Mouse (Mus musculus): Measurements from ENCODE around the gene Tlr13.

The Tlr13 gene

DNA sequence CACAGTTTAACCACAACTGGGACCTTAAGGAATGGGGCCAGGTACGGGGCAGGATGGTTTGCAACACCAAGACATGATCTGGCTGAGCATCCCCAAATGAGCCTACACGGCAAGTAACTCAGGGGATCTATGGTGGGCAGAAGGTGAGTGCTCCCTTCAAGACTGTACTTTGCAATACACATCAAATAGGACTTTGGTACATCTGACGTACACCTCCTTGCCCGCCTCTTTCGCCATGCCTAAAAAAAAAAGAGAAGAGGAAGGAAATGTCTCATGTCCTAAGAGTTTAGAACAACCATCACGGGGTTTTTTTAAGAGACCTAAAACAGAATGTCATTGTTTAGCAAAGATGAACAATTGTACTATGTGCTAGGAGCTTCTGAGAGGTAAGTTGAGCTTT is at the start of gene Tlr13:
Tlr13 (plus strand) TSS at position 269 of the 400 bp plus-strand sequence.
- no peak for DNase-seq

DNA sequence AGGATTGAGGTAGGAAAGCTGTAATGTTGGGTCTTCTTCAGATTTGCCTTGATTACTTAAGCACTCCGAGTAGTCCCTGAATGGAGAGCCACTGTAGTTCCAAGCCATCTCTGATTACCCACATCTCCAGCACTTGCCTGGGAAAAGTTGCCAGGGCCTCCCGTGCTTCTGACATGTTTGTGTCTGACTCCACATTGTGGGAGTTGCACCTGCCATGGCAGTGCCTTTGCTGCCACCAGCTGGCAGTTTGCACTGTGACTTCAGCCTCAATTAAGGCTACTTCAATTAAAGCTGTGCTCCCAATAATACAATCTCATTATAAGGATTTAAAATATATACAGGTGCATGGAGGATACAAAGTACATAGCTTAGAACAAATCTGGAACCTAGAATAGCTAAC is 37.5 kb upstream of the Tlr13 start:
- peak; percentile 7 for DNase-seq

DNA sequence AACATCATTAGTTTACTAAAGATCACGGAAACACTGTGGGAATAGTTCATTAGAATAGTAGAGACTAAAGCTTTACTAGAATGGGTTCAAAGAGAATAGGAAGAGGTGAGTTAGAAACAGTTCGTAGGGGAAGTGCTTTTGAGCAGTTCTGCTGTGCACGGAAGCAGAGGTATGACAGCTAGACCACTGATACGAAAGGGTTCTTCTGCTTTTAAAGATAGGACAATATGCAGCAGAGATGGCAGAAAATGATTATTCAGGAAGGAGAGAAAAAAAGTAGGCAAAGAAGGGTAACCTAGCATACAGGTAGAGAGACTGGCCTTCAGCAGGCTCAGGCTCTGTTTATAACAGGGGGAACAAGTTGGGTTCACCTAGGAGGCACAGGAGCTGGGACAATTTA is 29.1 kb upstream of the Tlr13 start:
- DNase-seq = no peak

DNA sequence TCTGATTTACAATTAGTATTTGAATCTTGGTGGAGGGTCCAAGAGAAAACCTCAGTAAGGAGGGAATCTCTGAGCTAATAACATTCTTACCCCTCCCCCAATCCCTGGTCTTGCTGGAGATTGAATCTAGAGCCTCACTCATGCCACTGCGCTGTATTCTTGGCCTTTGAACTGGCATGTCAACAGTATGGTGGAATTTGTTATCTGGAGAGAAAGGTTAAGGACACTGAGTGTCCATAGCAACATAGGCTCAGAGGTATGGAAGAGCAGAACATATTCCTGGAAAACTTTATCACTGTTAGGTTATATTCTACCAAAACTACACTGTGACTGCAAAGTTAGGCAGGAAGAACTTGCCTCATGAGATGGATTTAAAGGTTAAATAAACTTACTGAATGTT is 28.3 kb upstream of the Tlr13 start:
- no peak for DNase-seq

DNA sequence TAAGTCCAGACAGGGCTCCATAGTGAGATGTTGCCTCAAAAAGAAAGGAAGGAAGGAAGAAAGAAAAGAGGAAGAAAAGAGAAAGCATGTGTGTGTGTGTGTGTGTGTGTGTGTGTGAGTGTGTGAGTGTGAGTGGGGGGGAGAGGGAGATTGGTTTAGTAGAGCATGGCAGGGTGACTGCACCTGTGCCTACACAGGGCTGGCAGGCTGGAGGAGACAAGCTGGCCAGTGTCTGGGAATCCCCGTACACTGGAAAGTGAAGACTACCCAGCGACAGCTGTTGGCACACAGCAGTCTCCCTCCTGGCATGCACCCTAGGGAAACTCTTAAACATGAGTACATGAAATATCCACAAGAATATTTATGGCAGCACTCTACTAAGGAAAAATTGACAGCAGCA is 20.2 kb upstream of the Tlr13 start:
- DNase-seq = no peak

DNA sequence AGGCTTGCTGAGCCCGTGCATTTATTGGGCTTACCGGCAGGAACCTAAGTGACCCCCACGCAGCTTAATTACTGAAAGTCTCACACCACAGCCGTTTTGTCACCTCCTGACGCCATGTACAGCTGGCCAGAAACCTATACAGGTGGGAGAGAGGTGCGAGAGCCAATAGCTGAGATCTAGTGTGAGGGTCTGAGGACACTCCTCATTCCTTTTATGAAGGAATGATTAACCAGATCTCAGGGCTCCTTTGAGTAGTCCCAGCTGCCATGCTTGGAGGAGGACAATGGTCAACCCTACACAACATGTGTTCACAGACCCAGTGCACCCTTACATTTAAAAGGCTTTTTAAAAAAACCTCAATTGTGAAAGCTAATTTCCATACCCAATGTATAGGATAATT is 14.7 kb upstream of the Tlr13 start:
- DNase-seq = no peak

DNA sequence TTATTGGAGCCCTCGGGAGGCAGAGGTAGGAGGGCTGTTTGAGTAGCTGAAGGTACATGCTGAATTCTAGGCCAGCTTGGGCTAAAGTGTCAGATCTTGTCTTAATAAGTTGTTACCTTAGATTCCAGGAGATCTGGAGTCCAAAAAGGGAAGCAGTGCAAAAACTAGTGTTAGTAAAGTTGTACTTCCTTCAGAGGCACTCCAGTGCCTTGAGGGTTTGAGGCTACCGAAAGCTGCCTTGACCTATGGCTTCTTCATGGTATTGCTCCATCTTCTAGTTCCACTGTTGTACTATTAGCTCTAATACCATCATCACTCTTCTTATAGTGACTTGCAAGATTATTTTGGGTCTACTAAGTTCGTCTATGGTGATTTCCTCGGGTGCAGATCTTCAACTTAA is 13.1 kb upstream of the Tlr13 start:
- DNase-seq = no peak

DNA sequence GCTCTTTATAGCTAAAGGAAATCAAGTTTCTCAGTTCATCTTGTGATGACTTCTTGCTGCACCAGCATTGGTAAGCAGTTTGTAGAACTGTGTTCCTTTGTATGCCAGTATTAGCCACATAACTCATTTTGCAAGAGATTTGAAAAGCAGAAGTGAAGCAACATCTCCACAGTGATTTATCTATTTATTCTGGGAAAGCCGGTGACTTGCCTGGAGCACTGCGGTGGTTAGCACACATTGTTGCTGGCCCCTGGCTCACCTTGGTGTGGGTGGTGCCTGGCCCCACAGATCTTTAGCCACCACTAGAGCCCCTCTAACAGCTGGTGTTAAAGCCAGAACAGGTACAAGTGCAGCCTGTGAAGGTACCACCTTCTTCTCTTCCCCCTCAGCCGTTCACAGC is 8.1 kb upstream of the Tlr13 start:
- no peak for DNase-seq

DNA sequence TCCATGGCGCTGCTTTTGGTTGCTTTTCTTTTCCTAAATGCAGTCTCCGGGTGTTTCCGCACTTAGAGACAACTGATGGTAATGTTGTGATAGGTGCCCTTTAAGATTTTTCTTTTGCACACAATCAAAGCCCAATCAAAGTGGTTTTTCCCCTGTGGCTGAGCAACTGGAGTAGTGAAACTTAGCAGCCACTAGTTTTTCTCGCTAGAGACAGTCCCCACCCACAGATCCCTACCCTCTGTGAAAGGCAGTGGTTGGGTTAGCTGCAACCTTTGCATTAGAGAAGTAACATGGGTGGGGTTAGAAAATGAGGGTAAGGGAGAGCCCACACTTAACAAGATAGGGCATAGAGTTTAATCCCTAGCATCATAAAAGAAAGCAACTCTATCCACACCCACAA is 7.5 kb upstream of the Tlr13 start:
- no peak for DNase-seq

DNA sequence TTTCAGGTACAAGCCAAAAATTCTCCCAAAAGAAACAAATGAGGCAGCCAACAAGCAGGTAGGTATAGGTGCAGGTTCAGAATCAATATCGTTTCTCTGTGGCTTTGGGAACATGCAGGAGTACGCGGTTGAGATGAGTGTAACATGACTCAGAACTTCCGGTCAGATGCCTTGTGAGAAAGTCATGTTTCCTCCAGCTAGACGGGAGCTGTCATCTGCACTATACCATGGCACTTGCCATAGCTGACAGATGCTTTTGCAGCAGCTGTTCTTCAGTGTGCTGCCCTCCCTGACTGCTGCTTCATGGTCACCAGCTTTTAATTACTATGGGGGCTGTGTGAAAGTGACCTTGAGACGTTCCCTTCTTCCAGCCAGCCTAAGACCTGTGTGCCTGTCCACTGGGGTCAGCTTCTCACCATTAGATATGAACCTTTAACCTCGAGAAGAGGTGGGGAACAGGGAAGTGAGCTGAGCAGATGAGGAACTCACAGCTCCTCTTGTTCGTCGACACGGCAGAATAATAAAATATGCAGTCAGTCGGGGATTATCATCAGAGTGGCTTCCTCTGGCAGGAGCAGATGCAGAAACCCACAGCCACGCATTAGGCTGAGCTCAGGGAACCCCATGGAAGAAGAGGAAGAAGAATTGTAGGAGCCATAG is 7.0 kb upstream of the Tlr13 start:
- DNase-seq = no peak

DNA sequence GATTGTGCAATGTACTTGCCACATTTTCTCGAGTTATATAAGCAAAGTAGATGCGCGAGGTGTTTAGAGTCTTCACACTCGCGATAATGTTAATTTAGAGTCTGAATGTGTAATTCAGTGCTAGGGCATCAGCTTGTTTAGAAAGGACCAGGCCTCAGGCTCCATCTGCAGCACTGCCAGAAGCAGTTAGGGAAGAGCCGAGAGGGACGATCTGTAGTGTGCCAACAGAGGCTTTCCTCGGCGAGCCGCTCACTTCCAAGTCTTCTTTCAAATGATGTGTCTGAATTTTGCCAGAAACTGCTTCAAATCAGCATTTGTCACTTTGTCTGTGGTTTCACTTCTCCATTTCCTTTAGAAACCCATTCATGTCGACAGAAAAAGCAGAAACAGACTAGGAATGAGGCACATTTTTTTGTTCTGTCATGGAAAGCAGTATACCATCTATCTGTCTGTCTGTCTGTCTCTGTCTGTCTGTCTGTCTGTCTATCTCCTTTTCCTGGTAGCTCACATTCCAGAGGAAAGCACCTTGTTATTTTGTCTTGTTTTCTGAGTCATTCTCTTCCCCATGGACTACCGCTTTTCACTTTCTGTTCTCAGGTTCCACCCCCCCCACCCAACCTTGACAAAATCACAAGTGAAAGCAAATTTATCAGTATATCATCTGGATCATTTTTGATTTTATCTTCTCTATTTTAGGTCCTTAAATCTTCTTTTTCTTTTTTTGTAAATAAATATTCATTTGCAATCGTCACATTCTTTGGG is 3.5 kb upstream of the Tlr13 start:
- DNase-seq = no peak

DNA sequence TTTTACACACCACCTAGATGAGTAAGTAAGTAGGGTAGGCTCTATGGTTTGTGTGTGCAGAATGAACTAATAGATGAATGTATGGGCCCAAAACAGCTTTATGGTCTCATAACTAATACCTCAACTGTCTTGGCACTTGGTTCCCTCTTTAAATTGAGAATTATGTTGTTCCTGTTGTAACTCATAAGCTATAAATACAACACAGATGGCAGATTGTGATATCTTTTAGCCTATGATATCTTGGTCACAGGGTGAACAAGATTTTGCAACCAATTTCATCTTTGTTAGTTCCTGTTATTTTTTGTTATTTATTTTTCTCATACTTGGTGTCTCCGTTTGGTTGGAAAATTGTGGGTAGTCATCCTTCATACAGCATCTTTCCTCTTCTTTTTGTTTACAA is 5.2 kb downstream of the Tlr13 start:
- DNase-seq = no peak

DNA sequence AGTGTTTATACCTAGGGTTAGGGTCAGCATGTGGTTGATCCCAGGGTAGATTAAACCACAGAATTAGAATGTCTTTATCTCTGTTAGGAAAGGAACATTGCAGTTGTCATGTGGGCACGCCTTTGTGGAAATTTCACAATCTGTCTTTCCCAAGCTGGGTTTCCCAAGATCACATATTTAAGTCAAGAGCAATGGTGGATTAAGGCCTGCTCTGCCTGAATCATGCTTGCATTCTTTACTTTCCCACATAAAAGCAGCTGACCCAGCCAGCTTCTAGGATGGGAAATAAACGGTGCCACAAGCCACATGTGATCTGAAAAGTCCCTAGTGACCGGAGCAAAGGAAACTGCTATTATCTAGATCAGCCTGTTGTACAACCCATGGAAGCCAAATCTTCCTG is 6.5 kb downstream of the Tlr13 start:
- no peak for DNase-seq

DNA sequence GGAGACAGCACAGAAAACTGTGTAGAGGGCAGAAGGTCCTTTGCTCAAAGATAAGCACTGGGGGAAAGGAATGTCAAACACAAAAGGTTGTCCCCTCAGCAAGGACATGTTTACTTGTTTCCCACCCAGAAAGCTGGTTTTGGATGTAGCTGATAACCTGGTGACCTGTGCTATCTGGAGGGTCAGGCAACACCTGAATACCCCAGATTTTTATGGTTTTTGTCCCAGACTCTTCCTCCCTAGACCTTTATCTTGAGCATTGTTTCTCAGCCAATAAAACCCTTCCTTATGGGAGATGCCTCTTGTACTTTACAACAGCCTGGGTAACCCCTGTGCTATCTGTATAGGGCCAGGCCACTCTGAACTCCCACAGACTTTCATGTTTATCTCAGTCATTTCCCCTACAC is 11.2 kb downstream of the Tlr13 start:
- no peak for DNase-seq

DNA sequence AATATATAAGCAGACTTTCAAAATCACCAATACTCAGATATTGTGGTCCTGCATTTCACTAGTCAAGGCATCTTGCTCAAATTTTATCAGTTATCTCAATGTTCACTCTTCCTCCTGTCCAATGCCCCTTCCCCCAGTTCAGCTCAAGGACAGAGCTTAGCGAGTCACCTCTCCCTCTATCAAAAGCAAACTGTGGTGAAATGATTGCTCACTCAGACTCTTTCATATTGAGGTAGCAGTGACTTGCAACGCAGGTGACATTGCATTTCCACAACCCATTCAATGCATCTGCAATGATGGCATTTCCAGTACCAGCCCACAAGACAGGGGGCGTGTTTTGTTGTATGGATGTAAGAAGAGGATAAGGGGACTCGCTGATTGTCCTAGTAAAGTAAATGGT is 12.9 kb downstream of the Tlr13 start:
- no peak for DNase-seq

DNA sequence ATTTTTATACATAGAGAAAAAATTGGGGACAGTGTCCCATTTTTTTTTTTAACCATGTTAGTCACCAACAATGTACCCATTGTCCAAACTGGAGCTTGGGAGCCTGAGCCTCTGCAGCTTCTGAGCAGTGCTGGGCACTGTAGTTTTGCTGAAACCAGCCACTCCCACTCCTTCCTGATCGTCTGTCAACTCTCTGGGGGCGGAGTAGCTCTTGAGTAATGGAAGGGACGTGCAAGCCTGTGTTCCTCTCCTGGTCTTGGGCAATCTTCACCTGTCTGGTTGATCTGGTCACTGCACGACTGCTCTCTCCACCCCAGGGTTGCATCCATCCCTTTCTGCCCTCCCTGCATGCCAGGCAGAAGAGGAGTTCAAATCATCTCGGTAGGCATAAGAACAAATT is 21.0 kb downstream of the Tlr13 start:
- DNase-seq = no peak

DNA sequence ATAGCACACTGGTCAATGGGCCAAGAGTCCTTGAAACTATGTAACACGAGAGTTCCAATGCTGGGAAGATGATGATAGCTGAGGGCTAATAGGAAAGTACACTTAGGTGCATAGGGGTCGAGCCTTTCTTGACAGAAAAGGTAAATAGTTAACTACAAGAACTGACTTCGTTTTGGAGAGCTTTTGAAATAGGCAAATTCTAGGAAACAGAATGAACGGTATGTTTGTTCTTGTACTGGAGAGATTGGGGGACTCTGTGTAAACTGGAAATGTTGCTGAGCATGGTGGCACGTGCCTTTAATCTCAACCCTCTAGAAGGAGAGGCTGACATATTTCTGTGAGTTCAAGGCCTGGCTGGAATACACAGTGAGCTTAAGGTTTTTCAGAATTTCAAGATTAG is 21.6 kb downstream of the Tlr13 start:
- DNase-seq = no peak

DNA sequence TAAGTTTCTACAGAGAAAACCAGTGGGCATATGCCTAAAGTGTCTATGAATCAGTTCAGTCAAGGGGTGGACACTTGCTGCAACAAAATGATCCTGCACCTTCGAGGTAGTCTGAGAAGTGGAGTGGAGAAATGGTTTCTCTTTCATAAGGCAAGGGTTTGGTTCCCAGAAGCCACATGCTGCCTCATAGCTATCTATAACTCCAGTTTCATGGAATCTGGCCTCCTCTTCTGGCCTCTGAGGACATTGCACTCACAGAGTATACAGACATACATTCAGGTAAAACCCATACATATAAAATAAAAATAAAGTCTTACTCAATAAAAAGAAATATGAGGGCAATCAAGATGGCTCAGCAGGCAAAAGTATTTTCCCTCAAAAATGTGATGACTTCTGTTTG is 22.1 kb downstream of the Tlr13 start:
- no peak for DNase-seq

DNA sequence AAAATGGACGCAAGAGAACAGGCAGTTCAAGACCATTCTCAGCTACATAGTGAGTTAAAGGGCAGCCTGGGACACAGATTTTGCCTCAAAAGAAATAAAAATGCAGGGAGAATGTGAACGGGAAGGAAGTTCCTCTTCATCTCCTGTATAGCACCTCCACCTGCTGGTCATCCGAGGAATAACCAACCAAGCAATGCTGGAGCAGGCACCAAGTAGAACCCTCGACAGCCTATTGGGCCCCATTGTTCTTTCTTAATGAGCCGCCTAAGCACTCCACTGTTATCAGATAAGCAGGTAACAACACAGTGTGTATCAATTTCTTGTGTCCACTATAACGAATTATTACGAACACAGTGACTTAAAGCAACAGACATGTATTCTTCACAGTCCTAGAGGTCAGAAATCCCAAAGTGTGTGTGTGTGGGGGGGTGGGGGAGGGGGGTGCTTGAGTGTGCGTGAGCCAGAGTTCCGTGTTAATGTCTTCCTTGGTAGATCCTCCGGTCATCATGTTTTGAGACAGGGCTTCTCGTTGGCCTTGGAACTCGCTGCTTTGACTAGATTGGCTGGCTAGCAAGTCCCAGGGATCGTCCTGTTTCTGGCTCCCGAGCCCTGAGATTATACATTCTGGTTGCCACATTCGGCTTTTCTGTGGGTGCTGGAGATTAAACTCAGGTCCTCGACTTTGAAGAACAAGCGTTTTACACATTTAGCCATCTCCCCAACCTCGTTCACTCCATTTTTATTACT is 28.3 kb downstream of the Tlr13 start:
- peak; percentile 63 for DNase-seq

DNA sequence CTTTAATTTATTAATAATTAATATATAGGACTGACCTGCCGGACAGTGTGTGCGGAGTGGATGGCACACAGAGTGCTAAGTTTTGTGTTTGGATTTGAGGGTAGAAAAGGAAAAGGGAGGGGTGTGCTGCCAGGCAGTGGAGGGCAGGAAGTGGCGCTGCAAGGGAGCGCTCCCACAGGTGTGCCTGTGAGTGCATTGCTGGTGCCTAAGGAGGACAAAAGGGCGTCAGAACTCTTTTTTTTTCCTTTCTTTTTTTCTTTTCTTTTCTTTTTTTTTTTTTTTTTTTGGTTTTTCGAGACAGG is 28.8 kb downstream of the Tlr13 start:
- no peak for DNase-seq

DNA sequence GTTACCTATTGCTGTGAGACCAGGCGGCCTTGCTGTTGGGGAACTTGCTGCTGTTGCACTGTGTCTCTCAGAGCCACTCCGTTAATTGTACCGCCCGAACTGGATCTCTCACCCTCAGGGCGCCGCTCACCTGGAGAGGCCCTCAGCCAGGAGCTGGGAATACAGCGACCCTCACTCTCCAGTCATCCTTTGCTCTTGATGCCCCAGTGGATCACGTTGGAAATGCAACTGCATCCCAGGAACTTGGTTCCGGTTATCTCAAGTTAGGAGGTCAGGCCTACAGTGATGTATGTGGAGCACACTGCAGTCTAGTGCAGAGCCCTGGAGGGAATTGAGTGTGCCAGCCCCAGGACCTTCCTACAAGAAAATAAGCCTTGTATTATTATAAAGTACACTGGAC is 33.3 kb downstream of the Tlr13 start:
- no peak for DNase-seq

DNA sequence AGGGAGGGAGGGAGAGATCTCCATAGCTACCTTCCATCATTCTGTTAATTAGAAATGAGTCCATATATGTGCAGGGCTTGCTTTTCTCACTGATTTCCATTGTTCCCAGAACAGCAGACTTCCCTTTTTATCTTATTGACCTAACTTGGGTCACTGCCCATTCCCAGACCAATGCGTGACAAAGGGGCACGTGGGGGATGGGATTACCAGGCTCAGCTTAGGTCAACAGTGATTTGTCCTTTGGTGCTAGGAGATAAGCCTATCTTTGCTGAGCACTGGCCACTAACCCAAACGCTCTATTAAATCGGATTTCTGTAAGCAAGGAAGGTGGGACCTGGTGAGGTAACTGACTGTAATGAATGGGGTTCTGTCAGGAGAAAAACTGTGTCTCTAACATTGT is 41.3 kb downstream of the Tlr13 start:
- DNase-seq = no peak

DNA sequence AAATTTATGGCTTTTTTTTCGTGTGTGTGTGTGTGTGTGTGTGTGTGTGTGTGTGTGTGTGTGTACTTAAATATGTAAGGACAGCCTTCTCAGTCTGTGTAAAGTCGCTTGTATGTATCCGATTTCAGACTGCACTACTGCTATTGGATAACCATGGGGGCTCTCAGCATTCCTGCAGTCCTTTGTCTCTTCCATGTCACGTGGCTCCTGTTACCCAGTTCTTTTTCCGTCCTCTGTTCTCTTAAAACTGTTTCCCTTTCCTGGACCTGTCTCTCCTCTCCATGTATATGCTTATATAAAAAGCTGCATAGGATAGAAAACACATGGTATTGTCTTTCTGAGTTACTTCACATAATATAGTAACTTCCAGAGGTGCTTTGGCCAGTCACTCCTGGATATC is 42.7 kb downstream of the Tlr13 start:
- DNase-seq = no peak
